Mouse (Mus musculus) kidney, postnatal 0 days (tissue): Measurements from ENCODE around the gene Tbc1d2b. TPM values are rescaled to one million over a fixed set of nuclear protein-coding genes. Genes with fewer than 3 reads are reported as not detected.

Source experiments
- ATAC-seq: fragments of 200-750 bp; cut with Nextera tagmentation; replicated peaks from 2 replicates; pipeline ENCODE4 v1.8.0; 2017; ENCODE audit warnings: low read depth, moderate number of reproducible peaks, moderate TSS enrichment, moderate library complexity; ENCODE audit not compliant: low FRiP score
- DNase-seq: peaks from one replicate; pipeline ENCODE4 v3.0.0-alpha.2; 2016; ENCODE audit warnings: low spot score
- H3K27ac ChIP-seq: fragments of 300-500 bp; sonication (generic); 2 replicates; pipeline ENCODE4 v1.5.1; 2014; ENCODE audit warnings: mild to moderate bottlenecking
- H3K27me3 ChIP-seq: fragments of 300-500 bp; sonication (generic); 2 replicates; pipeline ENCODE4 v1.6.1; 2014; ENCODE audit warnings: low read length, mixed read lengths; ENCODE audit not compliant: insufficient read depth
- H3K36me3 ChIP-seq: fragments of 300-500 bp; sonication (generic); 2 replicates; pipeline ENCODE4 v1.6.1; 2014; ENCODE audit warnings: low read length, mixed read lengths; ENCODE audit not compliant: insufficient read depth
- H3K4me1 ChIP-seq: fragments of 300-500 bp; sonication (generic); replicated peaks from 2 replicates; pipeline ENCODE4 v1.6.1; 2014; ENCODE audit warnings: antibody characterized with exemption, low read length, mixed read lengths; ENCODE audit not compliant: insufficient read depth
- H3K4me2 ChIP-seq: fragments of 300-500 bp; sonication (generic); 2 replicates; pipeline ENCODE4 v1.6.1; 2014; ENCODE audit warnings: mild to moderate bottlenecking, low read length, moderate library complexity, mixed read lengths
- H3K4me3 ChIP-seq: fragments of 300-500 bp; sonication (generic); replicated peaks from 2 replicates; pipeline ENCODE4 v1.5.1; 2014; ENCODE audit warnings: low read depth, low read length
- H3K9ac ChIP-seq: fragments of 300-500 bp; sonication (generic); 2 replicates; pipeline ENCODE4 v1.6.1; 2014; ENCODE audit warnings: low read depth, low read length
- H3K9me3 ChIP-seq: fragments of 300-500 bp; sonication (generic); replicated peaks from 2 replicates; pipeline ENCODE4 v1.6.1; 2016; ENCODE audit warnings: low read length, inconsistent platforms, mixed read lengths
- CTCF ChIP-seq: IDR thresholded peaks from 2 replicates; pipeline ENCODE4 v1.5.1; 2016; ENCODE audit warnings: antibody characterized with exemption, low read depth, mild to moderate bottlenecking, moderate library complexity
- WGBS: fragments of 180-500 bp; shearing (Covaris S2); extraction: QIAGEN DNeasy Blood & Tissue Kit; methylation state at CpG from one replicate; pipeline ENCODE4 v1.1.7; 2014; 5-methylcytosine and 5-hydroxymethylcytosine counted together
- polyA plus RNA-seq: library from polyadenylated mRNA; unstranded; fragments of >200 nt; fragmentation: Nextera tagmentation; extraction: Ambion mirVana; gene quantifications from 2 replicates; pipeline ENCODE4 v1.2.1, GENCODE M21; 2015

Gene Tbc1d2b
- polyA plus RNA-seq, 1 experiment from 2014 or later: 8.4 TPM

- no peaks in the 10 kb centered on the region for H3K27me3 ChIP-seq
Observed at GRCm38 (mm10) chr9:90262063-90262462, 8.5 kb downstream of the Tbc1d2b start.

GRCm38 (mm10) chr9:90260600-90261375 is 9.8 kb downstream of the Tbc1d2b start:
- H3K4me1 ChIP-seq: peaks cover 5% of the 10 kb centered on the region; the same call in 1 of the 2 replicates
- no peak for TF ChIP-seq CTCF
- no peaks in the 10 kb centered on the region for H3K9me3 ChIP-seq
- no peak overlapping the region for H3K4me3 ChIP-seq
- H3K36me3 ChIP-seq: no peaks in the 10 kb centered on the region; the same call in 1 of the 2 replicates
- ATAC-seq (peak; percentile 33; the same call in 1 of the 2 replicates), DNase-seq (peak; percentile 71)
- H3K9ac ChIP-seq: no peak overlapping the region
- H3K27ac ChIP-seq: no peak overlapping the region; the same call in 1 of the 2 replicates
- no peak overlapping the region for H3K4me2 ChIP-seq
- H3K27me3 ChIP-seq: no peaks in the 10 kb centered on the region
- WGBS: 43% methylated on average over 13 of the region's 13 CpGs

More at GRCm38 (mm10) chr9:90262063-90262462, 8.5 kb downstream of the Tbc1d2b start:
- Histone ChIP-seq H3K36me3 (no peaks in the 10 kb centered on the region; the same call in 1 of the 2 replicates), H3K4me2 (no peak overlapping the region), H3K9me3 (no peaks in the 10 kb centered on the region), H3K9ac (no peak overlapping the region), H3K4me3 (no peak overlapping the region), H3K4me1 (peaks cover 5% of the 10 kb centered on the region; the same call in 1 of the 2 replicates), H3K27ac (no peak overlapping the region)
- DNase-seq (no peak), ATAC-seq (no peak)
- TF ChIP-seq CTCF: no peak
- WGBS: 53% methylated on average over 3 of the region's 3 CpGs

GRCm38 (mm10) chr9:90260079-90260478 is 10.5 kb downstream of the Tbc1d2b start:
- H3K9me3 ChIP-seq: no peaks in the 10 kb centered on the region
- H3K36me3 ChIP-seq: no peaks in the 10 kb centered on the region; the same call in 1 of the 2 replicates
- ATAC-seq (no peak), DNase-seq (no peak)
- TF ChIP-seq CTCF: no peak
- no peak overlapping the region for H3K4me3 ChIP-seq
- H3K27ac ChIP-seq: no peak overlapping the region
- H3K9ac ChIP-seq: no peak overlapping the region
- peaks cover 5% of the 10 kb centered on the region; the same call in 1 of the 2 replicates for H3K4me1 ChIP-seq
- H3K4me2 ChIP-seq: no peak overlapping the region
- no peaks in the 10 kb centered on the region for H3K27me3 ChIP-seq
- 56% methylated on average over 6 of the region's 6 CpGs for WGBS

GRCm38 (mm10) chr9:90259400-90259950 is 11.1 kb downstream of the Tbc1d2b start:
- H3K36me3 ChIP-seq: no peaks in the 10 kb centered on the region; the same call in 1 of the 2 replicates
- no peaks in the 10 kb centered on the region for H3K9me3 ChIP-seq
- no peak overlapping the region for H3K9ac ChIP-seq
- WGBS: 71% methylated on average over 12 of the region's 12 CpGs
- H3K4me1 ChIP-seq: peaks cover 5% of the 10 kb centered on the region; the same call in 1 of the 2 replicates
- ATAC-seq: no peak
- no peak overlapping the region for H3K4me2 ChIP-seq
- no peak for TF ChIP-seq CTCF
- H3K4me3 ChIP-seq: no peak overlapping the region
- H3K27ac ChIP-seq: no peak overlapping the region
- DNase-seq: no peak
- no peaks in the 10 kb centered on the region for H3K27me3 ChIP-seq

GRCm38 (mm10) chr9:90257754-90258531 is 12.7 kb downstream of the Tbc1d2b start:
- ATAC-seq: no peak
- H3K9ac ChIP-seq: no peak overlapping the region
- TF ChIP-seq CTCF: no peak

GRCm38 (mm10) chr9:90257220-90257619 is 13.4 kb downstream of the Tbc1d2b start:
- H3K4me3 ChIP-seq: no peak overlapping the region
- peaks cover 5% of the 10 kb centered on the region; the same call in 1 of the 2 replicates for H3K4me1 ChIP-seq
- 76% methylated on average over 7 of the region's 7 CpGs for WGBS
- DNase-seq (no peak), ATAC-seq (no peak)
- H3K9me3 ChIP-seq: no peaks in the 10 kb centered on the region
- no peaks in the 10 kb centered on the region for H3K36me3 ChIP-seq
- no peak for TF ChIP-seq CTCF
- H3K9ac ChIP-seq: no peak overlapping the region
- no peaks in the 10 kb centered on the region for H3K27me3 ChIP-seq
- no peak overlapping the region for H3K27ac ChIP-seq
- H3K4me2 ChIP-seq: no peak overlapping the region

More at GRCm38 (mm10) chr9:90257754-90258531, 12.7 kb downstream of the Tbc1d2b start:
- Histone ChIP-seq H3K4me3 (no peak overlapping the region), H3K27ac (no peak overlapping the region), H3K36me3 (no peaks in the 10 kb centered on the region; the same call in 1 of the 2 replicates), H3K4me1 (peaks cover 5% of the 10 kb centered on the region; the same call in 1 of the 2 replicates), H3K4me2 (no peak overlapping the region), H3K27me3 (no peaks in the 10 kb centered on the region), H3K9me3 (no peaks in the 10 kb centered on the region)
- WGBS: 76% methylated on average over 13 of the region's 13 CpGs
- no peak for DNase-seq
